Mouse (Mus musculus) intestine, embryonic 16.5 days (tissue): ENCODE results near the gene Ube4b. TPM values are rescaled to one million over a fixed set of nuclear protein-coding genes. Genes with fewer than 3 reads are reported as not detected.
A peak's percentile ranks its signal among the peaks of the same experiment; 100 is the strongest.

ENCODE experiments used
- ATAC-seq: fragments of 200-750 bp; cut with Nextera tagmentation; 2 replicates; pipeline ENCODE4 v1.8.0; 2017; ENCODE audit warnings: moderate TSS enrichment, moderate library complexity
- H3K27ac ChIP-seq: fragments of 300-500 bp; sonication (generic); 2 replicates; pipeline ENCODE4 v1.5.1; 2014; ENCODE audit warnings: mild to moderate bottlenecking, low read length
- H3K27me3 ChIP-seq: fragments of 300-500 bp; sonication (generic); replicated peaks from 2 replicates; pipeline ENCODE4 v1.6.1; 2014; ENCODE audit warnings: low read length, control low read depth, mixed read lengths; ENCODE audit not compliant: control insufficient read depth, insufficient read depth
- H3K36me3 ChIP-seq: fragments of 300-500 bp; sonication (generic); 2 replicates; pipeline ENCODE4 v1.6.1; 2014; ENCODE audit warnings: low read length, control low read depth; ENCODE audit not compliant: control insufficient read depth, insufficient read depth
- H3K4me1 ChIP-seq: fragments of 300-500 bp; sonication (generic); 2 replicates; pipeline ENCODE4 v1.6.1; 2014; ENCODE audit warnings: low read length, control low read depth, mixed read lengths; ENCODE audit not compliant: control insufficient read depth, insufficient read depth
- H3K4me2 ChIP-seq: fragments of 300-500 bp; sonication (generic); 2 replicates; pipeline ENCODE4 v1.6.1; 2014; ENCODE audit warnings: low read depth, low read length, control low read depth
- H3K4me3 ChIP-seq: fragments of 300-500 bp; sonication (generic); 2 replicates; pipeline ENCODE4 v1.5.1; 2014; ENCODE audit warnings: mild to moderate bottlenecking, low read length
- H3K9ac ChIP-seq: fragments of 300-500 bp; sonication (generic); 2 replicates; pipeline ENCODE4 v1.6.1; 2014; ENCODE audit warnings: low read depth, low read length
- H3K9me3 ChIP-seq: fragments of 300-500 bp; sonication (generic); 2 replicates; pipeline ENCODE4 v1.6.1; 2016; ENCODE audit warnings: low read length, control low read depth; ENCODE audit not compliant: control insufficient read depth
- WGBS: fragments of 180-500 bp; shearing (Covaris S2); extraction: QIAGEN DNeasy Blood & Tissue Kit; methylation state at CpG from one replicate; pipeline ENCODE4 v1.1.7; 2014; 5-methylcytosine and 5-hydroxymethylcytosine counted together
- polyA plus RNA-seq: library from polyadenylated mRNA; unstranded; fragments of >200 nt; fragmentation: Nextera tagmentation; extraction: Ambion mirVana; gene quantifications from 2 replicates; pipeline ENCODE4 v1.2.1, GENCODE M21; 2015

Gene Ube4b
- polyA plus RNA-seq, 1 experiment from 2014 or later, result 31.1 TPM

DNA sequence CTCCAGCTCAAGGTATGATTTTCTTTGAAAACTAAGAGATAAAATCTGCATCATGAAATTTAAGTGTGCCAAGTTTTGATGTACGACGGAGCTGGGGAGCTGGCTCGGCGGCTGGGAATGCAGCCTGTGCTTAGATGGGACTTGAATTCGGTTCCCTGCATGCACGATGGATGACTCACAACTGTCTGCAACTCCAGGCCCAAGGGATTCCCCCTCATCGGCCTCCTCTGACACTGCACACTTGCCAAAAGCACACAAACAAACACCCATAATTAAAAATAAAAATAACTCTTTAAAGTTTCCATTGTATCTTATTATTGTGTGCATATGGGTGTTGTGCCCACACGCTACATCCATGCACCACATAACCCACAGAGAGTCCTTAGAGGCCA lies 25.0 kb downstream of the Ube4b start:
- H3K27ac ChIP-seq, result peak overlapping the region; percentile 69; the same call in 1 of the 2 replicates
- no peak overlapping the region for H3K4me3 ChIP-seq
- H3K9ac ChIP-seq, result no peak overlapping the region
- no peak overlapping the region for H3K4me2 ChIP-seq
- H3K27me3 ChIP-seq, result no peaks in the 10 kb centered on the region
- peaks cover 58% of the 10 kb centered on the region for H3K4me1 ChIP-seq
- ATAC-seq, result no peak
- H3K9me3 ChIP-seq, result no peaks in the 10 kb centered on the region
- no peaks in the 10 kb centered on the region; the same call in 1 of the 2 replicates for H3K36me3 ChIP-seq
- 56% methylated on average over 8 of the region's 8 CpGs for WGBS

DNA sequence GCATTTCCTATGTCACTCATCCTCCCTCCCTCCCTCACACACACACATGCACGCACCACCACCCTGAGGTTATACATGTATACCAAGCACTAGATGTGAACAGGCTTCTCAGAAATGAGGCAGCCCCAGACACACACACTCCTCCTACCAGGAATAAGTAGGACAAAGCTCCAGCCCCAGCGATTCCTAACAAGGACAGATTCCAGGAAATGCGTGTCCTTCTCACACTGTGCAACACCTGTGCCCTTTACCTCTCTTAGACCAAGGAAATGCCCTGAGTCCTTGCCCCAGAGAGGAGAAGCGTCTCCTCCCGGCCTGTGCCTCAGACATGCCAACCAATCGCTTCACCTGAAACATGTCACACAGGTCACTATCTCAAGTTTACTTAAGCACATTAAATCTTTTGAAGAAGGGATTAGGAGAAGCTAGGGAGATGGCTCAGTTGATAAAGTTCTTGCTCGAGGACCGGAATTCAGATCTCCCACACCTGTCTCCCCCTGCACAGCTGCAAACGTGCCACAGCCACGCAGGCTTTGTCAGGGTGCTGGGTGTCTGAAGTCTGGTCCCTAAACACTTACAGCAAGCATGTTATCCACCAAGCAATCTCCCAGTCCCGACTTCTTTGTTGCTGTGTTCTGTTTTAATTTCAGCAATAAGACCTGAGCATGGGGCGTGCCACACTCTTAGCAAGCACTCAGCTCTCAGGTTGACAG lies 25.5 kb downstream of the Ube4b start:
- no peaks in the 10 kb centered on the region for H3K27me3 ChIP-seq
- H3K4me2 ChIP-seq, result no peak overlapping the region
- no peaks in the 10 kb centered on the region; the same call in 1 of the 2 replicates for H3K36me3 ChIP-seq
- peaks cover 62% of the 10 kb centered on the region for H3K4me1 ChIP-seq
- WGBS, result 58% methylated on average over 12 of the region's 12 CpGs
- no peaks in the 10 kb centered on the region for H3K9me3 ChIP-seq
- no peak overlapping the region for H3K4me3 ChIP-seq
- 0 out of 2 replicates have a peak, but pooled peaks have one; percentile 10 for ATAC-seq
- peak overlapping the region; percentile 69 for H3K27ac ChIP-seq
- no peak overlapping the region for H3K9ac ChIP-seq

- H3K9me3 ChIP-seq, result no peaks in the 10 kb centered on the region
- peak overlapping the region; percentile 29; the same call in 1 of the 2 replicates for H3K4me2 ChIP-seq
- H3K9ac ChIP-seq, result peak overlapping the region; percentile 56; the same call in 1 of the 2 replicates
- 40% methylated on average over 4 of the region's 4 CpGs for WGBS
- no peaks in the 10 kb centered on the region for H3K27me3 ChIP-seq
- no peak overlapping the region for H3K4me3 ChIP-seq
- peak overlapping the region; percentile 90 for H3K27ac ChIP-seq
- ATAC-seq, result peak; percentile 84
- H3K36me3 ChIP-seq, result no peaks in the 10 kb centered on the region; the same call in 1 of the 2 replicates
- H3K4me1 ChIP-seq, result peaks cover 65% of the 10 kb centered on the region
These were observed 27.1 kb downstream of the Ube4b start for GRCm38 (mm10) chr4:149399331-149399910.

- peak overlapping the region; percentile 90 for H3K27ac ChIP-seq
- H3K9ac ChIP-seq, result no peak overlapping the region
- ATAC-seq, result peak; percentile 31
These were observed 28.3 kb downstream of the Ube4b start for GRCm38 (mm10) chr4:149398181-149398735.

GRCm38 (mm10) chr4:149396433-149397306 lies 29.9 kb downstream of the Ube4b start:
- Histone ChIP-seq H3K4me2 (0 out of 2 replicates have a peak overlapping the region, but pooled peaks have one; percentile 26), H3K36me3 (no peaks in the 10 kb centered on the region; the same call in 1 of the 2 replicates), H3K4me3 (no peak overlapping the region), H3K9me3 (no peaks in the 10 kb centered on the region), H3K9ac (peak overlapping the region; percentile 36; the same call in 1 of the 2 replicates), H3K27ac (peak overlapping the region; percentile 76), H3K27me3 (no peaks in the 10 kb centered on the region), H3K4me1 (peaks cover 66% of the 10 kb centered on the region)
- ATAC-seq, result peak; percentile 9
- WGBS, result 47% methylated on average over 21 of the region's 21 CpGs

More at GRCm38 (mm10) chr4:149398181-149398735, 28.3 kb downstream of the Ube4b start:
- WGBS, result 83% methylated on average over 9 of the region's 9 CpGs
- Histone ChIP-seq H3K27me3 (no peaks in the 10 kb centered on the region), H3K4me1 (peaks cover 62% of the 10 kb centered on the region), H3K4me2 (no peak overlapping the region), H3K9me3 (no peaks in the 10 kb centered on the region), H3K4me3 (no peak overlapping the region), H3K36me3 (no peaks in the 10 kb centered on the region; the same call in 1 of the 2 replicates)

GRCm38 (mm10) chr4:149395581-149395980 lies 31.0 kb downstream of the Ube4b start:
- Histone ChIP-seq H3K9me3 (no peaks in the 10 kb centered on the region), H3K4me3 (no peak overlapping the region), H3K36me3 (no peaks in the 10 kb centered on the region; the same call in 1 of the 2 replicates), H3K27me3 (no peaks in the 10 kb centered on the region), H3K9ac (no peak overlapping the region), H3K4me1 (peaks cover 58% of the 10 kb centered on the region), H3K27ac (peak overlapping the region; percentile 17; the same call in 1 of the 2 replicates), H3K4me2 (no peak overlapping the region)
- no peak for ATAC-seq
- 57% methylated on average over 6 of the region's 6 CpGs for WGBS

- 68% methylated on average over 4 of the region's 4 CpGs for WGBS
- no peak for ATAC-seq
- H3K36me3 ChIP-seq, result no peaks in the 10 kb centered on the region; the same call in 1 of the 2 replicates
These were observed 32.3 kb downstream of the Ube4b start for GRCm38 (mm10) chr4:149394292-149394691.

DNA sequence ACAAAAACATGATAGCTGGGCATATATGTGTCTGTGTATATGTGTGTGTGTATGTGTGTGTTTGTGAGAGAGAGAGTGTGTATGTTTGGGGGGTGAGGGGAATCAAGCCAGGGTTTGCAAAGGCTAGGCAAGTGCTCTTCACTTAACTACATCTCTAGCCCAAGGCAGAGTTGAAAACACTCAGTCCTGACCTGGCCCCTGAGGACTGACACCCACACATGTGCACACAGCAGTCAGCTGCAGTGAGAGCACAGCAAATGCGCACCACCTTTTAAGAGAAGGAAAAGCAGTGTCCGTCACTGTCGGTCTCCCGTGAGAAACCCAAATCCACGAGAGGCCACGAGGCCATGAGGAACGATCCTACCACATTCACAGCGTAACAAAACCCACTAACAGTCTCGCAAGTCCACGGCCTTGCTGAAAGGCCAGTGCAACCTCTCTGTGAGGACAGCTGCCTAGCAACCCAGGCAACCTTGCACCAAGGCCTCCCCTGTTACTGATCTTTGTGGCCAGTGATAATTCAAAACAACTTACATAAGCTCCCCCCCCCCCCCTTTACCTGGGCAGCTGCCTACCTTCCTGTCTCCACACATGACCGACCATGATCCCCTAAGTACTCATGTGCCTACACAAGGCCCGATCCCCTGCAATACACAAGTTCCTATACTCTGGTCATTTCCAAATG lies 33.1 kb downstream of the Ube4b start:
- Histone ChIP-seq H3K27me3 (no peaks in the 10 kb centered on the region), H3K9me3 (no peaks in the 10 kb centered on the region), H3K27ac (peak overlapping the region; percentile 81), H3K36me3 (no peaks in the 10 kb centered on the region; the same call in 1 of the 2 replicates), H3K4me1 (peaks cover 49% of the 10 kb centered on the region), H3K9ac (no peak overlapping the region), H3K4me2 (no peak overlapping the region), H3K4me3 (no peak overlapping the region)
- 81% methylated on average over 12 of the region's 12 CpGs for WGBS
- no peak for ATAC-seq

More at GRCm38 (mm10) chr4:149394292-149394691, 32.3 kb downstream of the Ube4b start:
- Histone ChIP-seq H3K9ac (no peak overlapping the region), H3K4me2 (no peak overlapping the region), H3K27ac (peak overlapping the region; percentile 15; the same call in 1 of the 2 replicates), H3K4me1 (peaks cover 51% of the 10 kb centered on the region), H3K27me3 (no peaks in the 10 kb centered on the region), H3K9me3 (no peaks in the 10 kb centered on the region), H3K4me3 (no peak overlapping the region)
